Mouse (Mus musculus) spleen, adult 18-20 months (tissue): ENCODE results near the gene Ube2d3.
A peak's percentile ranks its signal among the peaks of the same experiment; 100 is the strongest.
"Not testable (repeated sequence)": the region's sequence is repeated elsewhere in the genome, so short reads cannot be mapped to it uniquely, and the experiment has no call there.

Experiments
- DNase-seq, 2 experiments: peaks; one replicate each; pipeline ENCODE4 v3.0.0; 2022; ENCODE audit warnings: mixed read lengths in 2 of 2

The Ube2d3 gene

GRCm38 (mm10) chr3:135497956-135498355, 60.0 kb downstream of the Ube2d3 start:
- DNase-seq: not testable (repeated sequence)

GRCm38 (mm10) chr3:135498891-135499290, 60.9 kb downstream of the Ube2d3 start:
- no peak for DNase-seq

GRCm38 (mm10) chr3:135503160-135503559, 65.2 kb downstream of the Ube2d3 start:
- DNase-seq: no peak

DNA sequence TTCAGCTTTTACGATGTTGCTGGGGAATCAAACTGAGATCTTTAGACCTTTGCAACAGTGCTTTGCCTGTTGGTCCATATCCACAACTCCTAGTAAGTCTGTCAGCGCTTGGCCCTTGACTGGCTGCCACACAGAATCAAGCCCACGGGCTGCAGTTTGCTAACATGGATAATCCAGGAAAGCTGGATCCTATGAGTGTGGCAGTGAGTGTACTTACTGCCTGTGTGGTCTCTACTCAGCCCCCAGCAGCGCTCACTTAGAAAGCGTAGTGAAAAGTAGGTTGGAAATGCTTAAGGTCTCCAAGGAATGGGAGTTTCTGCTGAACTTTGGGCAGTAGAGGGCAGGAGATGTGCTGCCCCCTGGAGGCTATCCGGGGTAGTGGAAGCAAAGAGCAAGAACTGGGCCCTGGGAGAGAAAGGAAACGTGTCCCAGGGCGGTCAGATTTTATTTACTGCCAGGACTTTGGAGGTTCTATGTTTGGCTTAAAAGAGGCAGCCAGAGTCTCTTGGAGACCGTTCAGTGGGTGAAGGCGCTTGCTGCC, 67.5 kb downstream of the Ube2d3 start:
- DNase-seq: peak; percentile 44 to 79

DNA sequence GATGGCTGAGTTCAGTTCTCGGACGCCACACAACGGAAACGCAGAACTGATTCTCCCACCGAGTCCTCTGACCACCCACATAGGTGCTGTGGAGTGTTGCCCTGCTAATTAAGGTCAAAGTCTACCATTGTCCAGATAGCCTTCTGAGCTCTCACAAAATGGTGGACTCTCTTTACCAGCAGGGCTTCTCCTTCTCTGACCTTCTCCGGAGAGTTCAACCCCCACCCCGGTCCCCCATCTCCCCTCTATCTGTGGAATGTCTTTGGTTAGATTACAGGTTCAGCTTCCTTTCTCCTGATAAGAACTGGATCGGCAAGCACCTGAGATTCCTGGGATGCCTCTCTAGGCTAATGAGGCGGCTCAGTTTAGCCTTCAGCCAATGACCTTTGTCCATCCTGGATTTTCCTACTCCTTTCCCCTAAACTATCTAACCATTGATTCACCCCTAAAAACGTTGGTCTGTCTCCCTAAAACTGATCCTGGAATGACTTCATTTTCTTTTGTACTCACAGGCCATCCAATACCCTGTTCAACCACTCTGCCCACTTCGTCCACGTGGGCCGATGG, 68.0 kb downstream of the Ube2d3 start:
- no peak for DNase-seq

DNA sequence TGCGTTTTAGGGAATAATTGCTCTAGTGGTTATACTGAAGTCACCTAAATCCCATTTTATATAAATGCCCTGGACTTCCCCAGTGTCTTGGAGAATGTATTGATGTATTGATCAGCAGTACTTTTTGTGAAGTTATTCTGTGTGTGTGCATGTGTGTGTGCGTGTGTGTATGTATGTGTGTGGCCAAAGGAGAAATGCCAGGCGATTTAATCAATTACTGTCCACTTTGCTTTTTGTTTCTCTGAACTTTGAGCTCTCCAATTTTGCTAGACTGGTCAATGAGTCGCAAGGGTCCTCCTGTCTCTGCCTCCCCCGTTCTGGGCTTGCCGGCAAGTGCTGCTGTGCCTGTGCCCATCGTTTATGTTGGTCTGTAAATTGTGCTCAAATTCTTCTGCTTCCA, 69.6 kb downstream of the Ube2d3 start:
- no peak for DNase-seq

GRCm38 (mm10) chr3:135508191-135508590, 70.2 kb downstream of the Ube2d3 start:
- DNase-seq: no peak

DNA sequence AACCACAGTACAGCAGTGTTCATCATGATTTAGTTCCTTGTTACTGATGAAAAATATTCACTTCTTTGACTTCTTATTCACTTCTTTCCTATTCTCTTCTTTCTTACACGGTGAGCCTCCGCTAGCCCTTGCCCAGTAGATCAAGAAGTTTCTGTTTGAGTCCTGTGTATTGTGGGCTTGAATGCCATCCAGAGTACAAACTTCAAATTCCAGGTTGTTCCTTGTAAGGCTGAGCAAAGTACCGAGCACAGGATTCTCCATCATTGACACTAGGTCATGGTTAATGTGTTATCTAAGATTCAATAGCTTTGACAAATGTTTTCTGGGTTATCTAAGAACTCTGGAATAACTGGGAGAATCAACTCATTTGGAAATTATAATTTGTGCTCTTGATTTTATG, 72.4 kb downstream of the Ube2d3 start:
- DNase-seq: no peak

DNA sequence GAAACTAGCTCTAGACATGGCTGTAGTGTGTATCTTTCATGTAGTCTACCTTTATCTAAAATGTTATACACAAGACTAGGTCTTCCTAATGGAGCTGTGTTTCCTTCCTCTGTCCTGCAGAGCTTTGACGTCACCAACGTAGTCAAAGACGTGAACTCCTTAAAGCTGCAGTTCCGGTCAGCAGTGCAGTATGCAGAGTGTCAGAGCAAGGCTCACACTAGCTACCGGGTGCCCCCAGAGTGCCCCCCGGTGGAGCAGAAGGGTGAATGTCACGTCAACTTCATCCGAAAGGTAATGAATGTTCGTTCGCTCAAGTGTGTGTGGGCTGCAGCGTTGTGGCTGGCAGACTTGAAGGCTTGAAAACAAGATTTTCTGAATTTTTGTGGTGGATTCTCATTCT, 73.7 kb downstream of the Ube2d3 start:
- DNase-seq: no peak

- no peak for DNase-seq
Measured at GRCm38 (mm10) chr3:135513270-135513669, 75.3 kb downstream of the Ube2d3 start.

DNA sequence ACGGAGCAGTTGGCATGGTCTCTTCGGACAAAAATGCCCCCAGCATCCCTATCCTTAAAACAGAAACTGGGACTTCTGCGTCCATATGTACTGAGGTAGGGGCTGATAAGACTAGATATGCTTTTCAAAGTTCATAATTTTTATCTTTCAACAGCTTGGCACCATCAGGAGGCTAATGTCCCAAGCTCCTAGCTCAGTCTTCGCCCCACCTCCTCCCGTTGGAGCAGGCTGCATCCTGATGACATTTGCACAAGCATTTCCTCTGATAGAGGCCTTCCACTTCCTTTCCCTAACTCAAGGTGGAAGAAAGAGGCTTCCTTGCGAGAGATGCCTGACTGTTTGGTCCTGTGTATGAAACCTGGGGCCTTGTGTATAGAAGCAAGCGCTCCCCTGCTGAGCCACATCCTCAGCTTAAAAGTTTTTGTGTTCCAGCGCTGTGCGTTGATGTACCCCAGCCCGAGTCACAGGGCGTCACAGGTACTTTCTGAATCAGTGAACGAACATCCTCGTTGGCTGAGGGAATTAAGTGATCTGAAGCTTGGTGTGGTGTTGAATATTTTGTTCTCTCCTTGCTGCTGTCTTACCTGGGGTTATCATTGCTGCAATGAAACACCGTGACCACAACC, 76.0 kb downstream of the Ube2d3 start:
- no peak for DNase-seq

- DNase-seq: no peak
Measured at GRCm38 (mm10) chr3:135515246-135515645, 77.3 kb downstream of the Ube2d3 start.

GRCm38 (mm10) chr3:135516891-135517290, 78.9 kb downstream of the Ube2d3 start:
- DNase-seq: no peak
